Mouse (Mus musculus) spleen, adult 2 months (tissue): ENCODE measurements at regions not wholly inside any gene's neighbourhood (a gene's known extent, or its start where the extent isn't known, plus 50 kb on each side); places are given as distances from the start of the nearest gene placed in this dataset.

Experiments used
- CTCF ChIP-seq: fragments of 200-500 bp; IDR thresholded peaks from 2 replicates; pipeline ENCODE4 v1.5.1; 2011; ENCODE audit warnings: mild to moderate bottlenecking, inconsistent platforms; ENCODE audit not compliant: insufficient read depth, insufficient read length, insufficient replicate concordance; ENCODE audit errors: extremely low read depth
- POLR2A ChIP-seq: fragments of 200-500 bp; IDR thresholded peaks from 2 replicates; pipeline ENCODE4 v1.6.1; 2011; ENCODE audit warnings: low read depth, low read length, inconsistent platforms

DNA sequence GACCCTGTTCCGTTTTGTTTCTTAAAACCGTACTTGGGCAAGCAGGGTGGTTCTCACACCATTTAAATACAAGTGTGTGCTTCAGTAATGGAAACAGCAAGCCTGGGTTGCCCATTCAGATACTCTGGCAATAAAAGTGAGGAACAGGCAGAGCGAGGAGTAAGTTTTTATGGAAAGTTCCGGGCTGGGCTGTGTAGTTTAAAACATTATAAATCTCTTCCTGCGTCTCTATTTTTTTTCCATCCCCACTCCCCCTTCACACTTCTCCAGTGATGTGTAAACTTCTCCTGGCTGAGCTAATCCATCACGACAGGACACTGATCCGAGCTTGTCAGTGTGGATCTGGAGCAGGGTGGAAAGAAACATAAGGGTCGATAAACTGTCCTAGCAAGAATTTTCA, 124.4 kb downstream of the Tomm20 start:
- TF ChIP-seq CTCF (no peak), POLR2A (no peak)
